Mouse (Mus musculus) thymus, postnatal 36 days (tissue): Measurements from ENCODE around the gene Ndufb6.

Experiments
- DNase-seq, 2 experiments: peaks; one replicate each; pipeline ENCODE4 v3.0.0; 2022; ENCODE audit warnings: mixed read lengths in 2 of 2

The Ndufb6 gene

GRCm38 (mm10) chr4:40253766-40254165, 25.5 kb downstream of the Ndufb6 start:
- no peak for DNase-seq

GRCm38 (mm10) chr4:40250984-40251383, 28.2 kb downstream of the Ndufb6 start:
- no peak for DNase-seq

GRCm38 (mm10) chr4:40244035-40244434, 35.2 kb downstream of the Ndufb6 start:
- no peak for DNase-seq

GRCm38 (mm10) chr4:40243006-40243405, 36.2 kb downstream of the Ndufb6 start:
- DNase-seq: no peak

- DNase-seq: no peak
These were observed 37.3 kb downstream of the Ndufb6 start for GRCm38 (mm10) chr4:40241928-40242327.

GRCm38 (mm10) chr4:40240272-40240744, 38.9 kb downstream of the Ndufb6 start:
- no peak for DNase-seq

GRCm38 (mm10) chr4:40239409-40240271, 39.6 kb downstream of the Ndufb6 start, which contains the start of gene Ddx58:
Gene Ddx58, minus strand, starts transcription at chr4:40239828.
- peak; percentile 29 to 33 for DNase-seq

- DNase-seq: peak; percentile 56 to 66
These were observed 40.5 kb downstream of the Ndufb6 start for GRCm38 (mm10) chr4:40238483-40239408.

GRCm38 (mm10) chr4:40236829-40237228, 42.4 kb downstream of the Ndufb6 start:
- DNase-seq: no peak

GRCm38 (mm10) chr4:40234256-40234655, 45.0 kb downstream of the Ndufb6 start:
- no peak for DNase-seq

GRCm38 (mm10) chr4:40233062-40233664, 46.1 kb downstream of the Ndufb6 start:
- no peak for DNase-seq

GRCm38 (mm10) chr4:40229723-40230122, 49.5 kb downstream of the Ndufb6 start:
- no peak for DNase-seq

- DNase-seq: no peak
These were observed 51.3 kb downstream of the Ndufb6 start for GRCm38 (mm10) chr4:40227886-40228285.

GRCm38 (mm10) chr4:40227131-40227530, 52.1 kb downstream of the Ndufb6 start:
- DNase-seq: no peak

GRCm38 (mm10) chr4:40226095-40226494, 53.1 kb downstream of the Ndufb6 start:
- no peak for DNase-seq

- DNase-seq: no peak
These were observed 57.2 kb downstream of the Ndufb6 start for GRCm38 (mm10) chr4:40221876-40222585.

- DNase-seq: no peak
These were observed 58.0 kb downstream of the Ndufb6 start for GRCm38 (mm10) chr4:40221004-40221760.
